Comparison of ENCODE assay signal across 9 mouse cellular contexts in genomic region chr4:128688513-128688913, GRCm38 (mm10). TPM values are rescaled to one million over a fixed set of nuclear protein-coding genes. Genes with fewer than 3 reads are reported as not detected.
DNase-seq lines count a peak whose midpoint lies in the region; ATAC-seq and TF ChIP-seq lines count a peak whose summit lies in the region.
"Had no signal": no experiment of that assay in that cellular context is flagged by ENCODE, and none has a peak within 500 bp of the region (broad histone marks: within the 10 kb centered on the region; RNA-seq: fewer than 3 reads in every experiment).

No protein-coding gene starts in this region.

- peak overlapping the region; percentile 14; the same call in 1 of the 2 replicates for H3K9ac ChIP-seq in midbrain, embryonic 14.5 days (replicated peaks; ENCODE audit: low read length)

- no peaks in the 10 kb centered on the region for H3K27me3 ChIP-seq in hindbrain, embryonic 10.5 days (ENCODE audit: insufficient read depth, poor library complexity, severe bottlenecking)
- H3K27me3 ChIP-seq in midbrain, embryonic 14.5 days (ENCODE audit: control insufficient read depth, insufficient read depth, low read length), result no peaks in the 10 kb centered on the region

- peak; percentile 31; the same call in 1 of the 2 replicates for ATAC-seq in midbrain, embryonic 14.5 days (ENCODE audit: low FRiP score, low TSS enrichment)

- peak overlapping the region; percentile 87 for H3K27ac ChIP-seq in layer of hippocampus, adult 2 months
- H3K27ac ChIP-seq in hindbrain, embryonic 10.5 days, result peak overlapping the region; percentile 64
- peak overlapping the region; percentile 70; the same call in 1 of the 2 replicates for H3K27ac ChIP-seq in midbrain, embryonic 14.5 days (replicated peaks; ENCODE audit: low read depth, low read length)

- peak in 1 of 2 experiments; percentile 61 for DNase-seq in layer of hippocampus, adult 2 months (ENCODE audit: low spot score in 2 of 2)
- DNase-seq in layer of hippocampus, adult 9-10 months (ENCODE audit: low spot score), result no peak
- DNase-seq in R1 (ENCODE audit: low read depth, low spot score), result peak; percentile 21
- no peak for DNase-seq in hindbrain, embryonic 10.5 days (ENCODE audit: low spot score)
- DNase-seq in midbrain, embryonic 14.5 days, result peak; percentile 76
- no peak for DNase-seq in urinary bladder, postnatal 25 days (ENCODE audit: low spot score)
- no peak for DNase-seq in adrenal gland, postnatal 4 days (ENCODE audit: low spot score in 2 of 2)
- DNase-seq in heart, postnatal 25 days (ENCODE audit: low spot score), result no peak
- DNase-seq: gastrocnemius, postnatal 10 days had no signal

- 59% methylated on average over 6 of the region's 6 CpGs for WGBS in hindbrain, embryonic 10.5 days
- WGBS in midbrain, embryonic 14.5 days, result 48% methylated on average over 6 of the region's 6 CpGs

- no peaks in the 10 kb centered on the region for H3K36me3 ChIP-seq in hindbrain, embryonic 10.5 days
- no peaks in the 10 kb centered on the region for H3K36me3 ChIP-seq in midbrain, embryonic 14.5 days (ENCODE audit: control insufficient read depth, insufficient read depth, low read length)

- H3K4me1 ChIP-seq in hindbrain, embryonic 10.5 days (replicated peaks), result peaks cover 62% of the 10 kb centered on the region
- H3K4me1 ChIP-seq in midbrain, embryonic 14.5 days (ENCODE audit: control insufficient read depth, insufficient read depth, low read length), result peaks cover 36% of the 10 kb centered on the region

- intact Hi-C loops in heart, postnatal 25 days (cut with DNase I), result no loop called here

- 0 out of 2 replicates have a peak, but pooled peaks cover 6% of the 10 kb centered on the region for H3K9me3 ChIP-seq in hindbrain, embryonic 10.5 days
- 0 out of 2 replicates have a peak, but pooled peaks cover 3% of the 10 kb centered on the region for H3K9me3 ChIP-seq in midbrain, embryonic 14.5 days (ENCODE audit: control insufficient read depth, low read length)

- peak overlapping the region; percentile 43 for H3K4me2 ChIP-seq in midbrain, embryonic 14.5 days (ENCODE audit: low read length)

- 0 out of 2 replicates have a peak, but pooled peaks have one; percentile 2 for TF ChIP-seq CTCF in layer of hippocampus, adult 2 months (conservative IDR thresholded peaks at IDR 0.05)

- H3K4me3 ChIP-seq in layer of hippocampus, adult 2 months, result peak overlapping the region; percentile 8
- H3K4me3 ChIP-seq in hindbrain, embryonic 10.5 days, result 0 out of 2 replicates have a peak overlapping the region, but pooled peaks have one; percentile 20
- 0 out of 2 replicates have a peak overlapping the region, but pooled peaks have one; percentile 4 for H3K4me3 ChIP-seq in midbrain, embryonic 14.5 days (replicated peaks; ENCODE audit: low read depth, low read length)

RNA-seq across cellular contexts. Expression of gene Phc2, which starts 34.0 kb away (rescaled TPM):
- 10 to 100 TPM; 85.4 to 91.3 TPM for total RNA-seq in layer of hippocampus, adult 2 months (2021)
- 41.9 and 62.2 TPM in 2 replicates for polyA plus RNA-seq in hindbrain, embryonic 10.5 days (2016; fragmentation: Nextera tagmentation; extraction: Ambion mirVana)
- 48.4 and 54.2 TPM in 2 replicates for polyA plus RNA-seq in midbrain, embryonic 14.5 days (2014; fragmentation: Nextera tagmentation; extraction: Ambion mirVana)
- total RNA-seq in adrenal gland, postnatal 4 days (2021), result 10 to 100 TPM; 91.8 to 95.1 TPM
- total RNA-seq in heart, postnatal 25 days (2021), result 10 to 100 TPM; 36.1 to 48.5 TPM

Comparison
In these comparisons a context has a peak if more than half of its experiments do, and no peak if none do; other contexts are left out.
1. DNase-seq: peak in R1 (single experiment) and midbrain, embryonic 14.5 days (single experiment); none in layer of hippocampus, adult 9-10 months (single experiment), hindbrain, embryonic 10.5 days (single experiment), urinary bladder, postnatal 25 days (single experiment), adrenal gland, postnatal 4 days (0 of 2) and heart, postnatal 25 days (single experiment).
2. Peak in every context shown above with its lines, with median percentiles within 50 percentile points of each other: H3K27ac ChIP-seq and H3K4me3 ChIP-seq.